Mouse (Mus musculus) subcutaneous adipose tissue, adult 2 months (tissue): Measurements from ENCODE around the gene Micu2. TPM values are rescaled to one million over a fixed set of nuclear protein-coding genes. Genes with fewer than 3 reads are reported as not detected.

Experiments used
- polyA plus RNA-seq: library from polyadenylated mRNA; depleted of rRNA; stranded (reverse); fragments of >200 nt; gene quantifications from 2 replicates; pipeline ENCODE4 v1.2.3, GENCODE M21; 2012; ENCODE audit warnings: low replicate concordance; rRNA removed

Micu2 gene
- 12.9 and 23.3 TPM in 2 replicates for polyA plus RNA-seq

GRCm38 (mm10) chr14:57998526-57999401 is at the start of gene Micu2:
Gene Micu2 (minus strand): TSS chr14:57999262.

GRCm38 (mm10) chr14:57890011-57890842 is 108.8 kb downstream of the Micu2 start, which contains the start of gene Zdhhc20:
Gene Zdhhc20 (minus strand): TSS chr14:57890276.

Other genes with a start within 250 kb of the Micu2 start
- 35.9 and 37.3 TPM in 2 replicates for gene Lats2, start 240.9 kb downstream of the Micu2 start, polyA plus RNA-seq
- 5.2 and 5.3 TPM in 2 replicates for gene Sap18, start 201.1 kb downstream of the Micu2 start, polyA plus RNA-seq
- gene Ska3, start 173.1 kb downstream of the Micu2 start, polyA plus RNA-seq: 0.30 and 1.2 TPM in 2 replicates
- 53.5 and 66.1 TPM in 2 replicates for gene Mrpl57, start 173.0 kb downstream of the Micu2 start, polyA plus RNA-seq
- 7.3 and 9.4 TPM in 2 replicates for gene Zdhhc20, start 109.0 kb downstream of the Micu2 start, polyA plus RNA-seq
- gene Fgf9, start 71.3 kb upstream of the Micu2 start, polyA plus RNA-seq: 0.96 and 1.5 TPM in 2 replicates